Mouse (Mus musculus) kidney, postnatal 0 days (tissue): Measurements from ENCODE around the gene Ngdn. TPM values are rescaled to one million over a fixed set of nuclear protein-coding genes. Genes with fewer than 3 reads are reported as not detected.
A peak's percentile ranks its signal among the peaks of the same experiment; 100 is the strongest.

Experiments used
- ATAC-seq: fragments of 200-750 bp; cut with Nextera tagmentation; replicated peaks from 2 replicates; pipeline ENCODE4 v1.8.0; 2017; ENCODE audit warnings: low read depth, moderate number of reproducible peaks, moderate TSS enrichment, moderate library complexity; ENCODE audit not compliant: low FRiP score
- DNase-seq: peaks from one replicate; pipeline ENCODE4 v3.0.0-alpha.2; 2016; ENCODE audit warnings: low spot score
- H3K27ac ChIP-seq: fragments of 300-500 bp; sonication (generic); 2 replicates; pipeline ENCODE4 v1.5.1; 2014; ENCODE audit warnings: mild to moderate bottlenecking
- H3K27me3 ChIP-seq: fragments of 300-500 bp; sonication (generic); 2 replicates; pipeline ENCODE4 v1.6.1; 2014; ENCODE audit warnings: low read length, mixed read lengths; ENCODE audit not compliant: insufficient read depth
- H3K36me3 ChIP-seq: fragments of 300-500 bp; sonication (generic); 2 replicates; pipeline ENCODE4 v1.6.1; 2014; ENCODE audit warnings: low read length, mixed read lengths; ENCODE audit not compliant: insufficient read depth
- H3K4me1 ChIP-seq: fragments of 300-500 bp; sonication (generic); replicated peaks from 2 replicates; pipeline ENCODE4 v1.6.1; 2014; ENCODE audit warnings: antibody characterized with exemption, low read length, mixed read lengths; ENCODE audit not compliant: insufficient read depth
- H3K4me2 ChIP-seq: fragments of 300-500 bp; sonication (generic); 2 replicates; pipeline ENCODE4 v1.6.1; 2014; ENCODE audit warnings: mild to moderate bottlenecking, low read length, moderate library complexity, mixed read lengths
- H3K4me3 ChIP-seq: fragments of 300-500 bp; sonication (generic); replicated peaks from 2 replicates; pipeline ENCODE4 v1.5.1; 2014; ENCODE audit warnings: low read depth, low read length
- H3K9ac ChIP-seq: fragments of 300-500 bp; sonication (generic); 2 replicates; pipeline ENCODE4 v1.6.1; 2014; ENCODE audit warnings: low read depth, low read length
- H3K9me3 ChIP-seq: fragments of 300-500 bp; sonication (generic); replicated peaks from 2 replicates; pipeline ENCODE4 v1.6.1; 2016; ENCODE audit warnings: low read length, inconsistent platforms, mixed read lengths
- CTCF ChIP-seq: IDR thresholded peaks from 2 replicates; pipeline ENCODE4 v1.5.1; 2016; ENCODE audit warnings: antibody characterized with exemption, low read depth, mild to moderate bottlenecking, moderate library complexity
- WGBS: fragments of 180-500 bp; shearing (Covaris S2); extraction: QIAGEN DNeasy Blood & Tissue Kit; methylation state at CpG from one replicate; pipeline ENCODE4 v1.1.7; 2014; 5-methylcytosine and 5-hydroxymethylcytosine counted together
- polyA plus RNA-seq: library from polyadenylated mRNA; unstranded; fragments of >200 nt; fragmentation: Nextera tagmentation; extraction: Ambion mirVana; gene quantifications from 2 replicates; pipeline ENCODE4 v1.2.1, GENCODE M21; 2015

The Ngdn gene
- polyA plus RNA-seq, 1 experiment from 2014 or later: 68.9 TPM

GRCm38 (mm10) chr14:55001938-55002686, 13.1 kb upstream of the Ngdn start:
- DNase-seq: peak; percentile 70
- H3K27me3 ChIP-seq: no peaks in the 10 kb centered on the region
- no peak; the same call in 1 of the 2 replicates for ATAC-seq
- TF ChIP-seq CTCF: no peak
- H3K4me3 ChIP-seq: no peak overlapping the region
- no peak overlapping the region for H3K9ac ChIP-seq
- H3K36me3 ChIP-seq: no peaks in the 10 kb centered on the region
- H3K9me3 ChIP-seq: no peaks in the 10 kb centered on the region
- WGBS: 31% methylated on average over 12 of the region's 12 CpGs
- H3K4me2 ChIP-seq: no peak overlapping the region
- no peak overlapping the region for H3K27ac ChIP-seq
- H3K4me1 ChIP-seq: peaks cover 9% of the 10 kb centered on the region; the same call in 1 of the 2 replicates

- no peak overlapping the region for H3K27ac ChIP-seq
- no peaks in the 10 kb centered on the region for H3K9me3 ChIP-seq
- no peak for DNase-seq
- H3K4me3 ChIP-seq: no peak overlapping the region
- peaks cover 9% of the 10 kb centered on the region; the same call in 1 of the 2 replicates for H3K4me1 ChIP-seq
- no peak for ATAC-seq
- no peak overlapping the region for H3K4me2 ChIP-seq
- H3K27me3 ChIP-seq: no peaks in the 10 kb centered on the region
- H3K9ac ChIP-seq: no peak overlapping the region
- WGBS: 57% methylated on average over 7 of the region's 7 CpGs
- no peak for TF ChIP-seq CTCF
- H3K36me3 ChIP-seq: no peaks in the 10 kb centered on the region
Measured at GRCm38 (mm10) chr14:55002687-55003120, 12.6 kb upstream of the Ngdn start.

GRCm38 (mm10) chr14:55003878-55004855, 11.1 kb upstream of the Ngdn start:
- WGBS: 74% methylated on average over 18 of the region's 18 CpGs
- Histone ChIP-seq H3K9me3 (no peaks in the 10 kb centered on the region), H3K4me3 (no peak overlapping the region), H3K27ac (no peak overlapping the region), H3K4me1 (peaks cover 9% of the 10 kb centered on the region; the same call in 1 of the 2 replicates), H3K4me2 (no peak overlapping the region), H3K9ac (no peak overlapping the region), H3K36me3 (no peaks in the 10 kb centered on the region), H3K27me3 (no peaks in the 10 kb centered on the region)
- no peak for DNase-seq
- TF ChIP-seq CTCF: no peak
- ATAC-seq: no peak

GRCm38 (mm10) chr14:55005506-55005905, 9.7 kb upstream of the Ngdn start:
- ATAC-seq (no peak), DNase-seq (no peak)
- Histone ChIP-seq H3K4me2 (no peak overlapping the region), H3K36me3 (no peaks in the 10 kb centered on the region), H3K9ac (no peak overlapping the region), H3K4me3 (no peak overlapping the region), H3K4me1 (peaks cover 9% of the 10 kb centered on the region; the same call in 1 of the 2 replicates), H3K9me3 (no peaks in the 10 kb centered on the region), H3K27ac (no peak overlapping the region), H3K27me3 (no peaks in the 10 kb centered on the region)
- 86% methylated on average over 2 of the region's 2 CpGs for WGBS
- no peak for TF ChIP-seq CTCF

- Histone ChIP-seq H3K27me3 (no peaks in the 10 kb centered on the region), H3K27ac (no peak overlapping the region), H3K4me2 (no peak overlapping the region), H3K4me1 (peaks cover 9% of the 10 kb centered on the region; the same call in 1 of the 2 replicates), H3K4me3 (no peak overlapping the region), H3K36me3 (no peaks in the 10 kb centered on the region), H3K9me3 (no peaks in the 10 kb centered on the region), H3K9ac (no peak overlapping the region)
- no peak for TF ChIP-seq CTCF
- no peak for DNase-seq
- no peak for ATAC-seq
- WGBS: 89% methylated on average over 8 of the region's 8 CpGs
Measured at GRCm38 (mm10) chr14:55005967-55006366, 9.3 kb upstream of the Ngdn start.

GRCm38 (mm10) chr14:55006541-55006940, 8.7 kb upstream of the Ngdn start:
- Histone ChIP-seq H3K4me1 (peaks cover 9% of the 10 kb centered on the region; the same call in 1 of the 2 replicates), H3K27ac (no peak overlapping the region), H3K4me2 (no peak overlapping the region), H3K9ac (no peak overlapping the region), H3K36me3 (no peaks in the 10 kb centered on the region), H3K4me3 (no peak overlapping the region), H3K27me3 (no peaks in the 10 kb centered on the region), H3K9me3 (no peaks in the 10 kb centered on the region)
- no peak for ATAC-seq
- 64% methylated on average over 3 of the region's 3 CpGs for WGBS
- no peak for DNase-seq
- no peak for TF ChIP-seq CTCF
